Mouse (Mus musculus) neural tube, embryonic 13.5 days (tissue): ENCODE measurements around the gene AC161166.1. TPM values are rescaled to one million over a fixed set of nuclear protein-coding genes. Genes with fewer than 3 reads are reported as not detected.

Experiments used
- ATAC-seq: fragments of 200-750 bp; cut with Nextera tagmentation; 2 replicates; pipeline ENCODE4 v1.8.0; 2017; ENCODE audit warnings: low read depth, mild to moderate bottlenecking, moderate TSS enrichment, moderate library complexity
- H3K27ac ChIP-seq: fragments of 300-500 bp; sonication (generic); replicated peaks from 2 replicates; pipeline ENCODE4 v1.5.1; 2015; ENCODE audit warnings: moderate library complexity, mild to moderate bottlenecking, inconsistent platforms
- H3K27me3 ChIP-seq: fragments of 300-500 bp; sonication (generic); 2 replicates; pipeline ENCODE4 v1.6.1; 2015; ENCODE audit warnings: mild to moderate bottlenecking, inconsistent platforms
- H3K36me3 ChIP-seq: fragments of 300-500 bp; sonication (generic); 2 replicates; pipeline ENCODE4 v1.6.1; 2015; ENCODE audit warnings: mild to moderate bottlenecking, inconsistent platforms
- H3K4me1 ChIP-seq: fragments of 300-500 bp; sonication (generic); replicated peaks from 2 replicates; pipeline ENCODE4 v1.6.1; 2015; ENCODE audit warnings: inconsistent platforms
- H3K4me2 ChIP-seq: fragments of 300-500 bp; sonication (generic); 2 replicates; pipeline ENCODE4 v1.6.1; 2015; ENCODE audit warnings: inconsistent platforms, mild to moderate bottlenecking, moderate library complexity
- H3K4me3 ChIP-seq: fragments of 300-500 bp; sonication (generic); 2 replicates; pipeline ENCODE4 v1.5.1; 2015; ENCODE audit warnings: mild to moderate bottlenecking, inconsistent platforms
- H3K9ac ChIP-seq: fragments of 300-500 bp; sonication (generic); 2 replicates; pipeline ENCODE4 v1.6.1; 2015; ENCODE audit warnings: moderate library complexity, mild to moderate bottlenecking, inconsistent platforms
- H3K9me3 ChIP-seq: fragments of 300-500 bp; sonication (generic); 2 replicates; pipeline ENCODE4 v1.6.1; 2016; ENCODE audit warnings: inconsistent platforms
- WGBS: fragments of 180-500 bp; shearing (Covaris S2); methylation state at CpG from one replicate; pipeline ENCODE4 v1.1.7; 2015; 5-methylcytosine and 5-hydroxymethylcytosine counted together
- polyA plus RNA-seq: library from polyadenylated mRNA; unstranded; fragments of >200 nt; fragmentation: Nextera tagmentation; extraction: Ambion mirVana; gene quantifications from 2 replicates; pipeline ENCODE4 v1.2.1, GENCODE M21; 2015

The AC161166.1 gene
- 1.1 and 1.5 TPM in 2 replicates for polyA plus RNA-seq

GRCm38 (mm10) chr7:24512355-24512754, at the start of gene AC161166.1:
AC161166.1 (minus strand) TSS chr7:24512455.
- H3K4me3 ChIP-seq = no peak within 1 kb of the TSS
- H3K4me1 ChIP-seq = peaks cover 40% of the 10 kb centered on the region
- no peaks in the 10 kb centered on the region for H3K27me3 ChIP-seq
- H3K9ac ChIP-seq = 0 out of 2 replicates have a peak within 1 kb of the TSS, but pooled peaks have one; percentile 17
- H3K4me2 ChIP-seq = no peak within 1 kb of the TSS
- no peak for ATAC-seq
- no peaks in the 10 kb centered on the region for H3K9me3 ChIP-seq
- no peak within 1 kb of the TSS for H3K27ac ChIP-seq
- 91% methylated on average over 7 of the region's 7 CpGs for WGBS
- H3K36me3 ChIP-seq = peaks cover 63% of the 10 kb centered on the region

GRCm38 (mm10) chr7:24561450-24561849, 49.2 kb upstream of the AC161166.1 start:
- H3K4me1 ChIP-seq = no peaks in the 10 kb centered on the region
- no peak overlapping the region for H3K27ac ChIP-seq
- peaks cover 41% of the 10 kb centered on the region for H3K36me3 ChIP-seq
- no peak overlapping the region for H3K4me3 ChIP-seq
- H3K27me3 ChIP-seq = no peaks in the 10 kb centered on the region
- ATAC-seq = no peak
- H3K9ac ChIP-seq = no peak overlapping the region
- H3K4me2 ChIP-seq = no peak overlapping the region
- 93% methylated on average over 4 of the region's 4 CpGs for WGBS
- H3K9me3 ChIP-seq = no peaks in the 10 kb centered on the region

- Histone ChIP-seq H3K9me3 (no peaks in the 10 kb centered on the region), H3K4me2 (no peak overlapping the region), H3K4me3 (no peak overlapping the region), H3K9ac (no peak overlapping the region), H3K4me1 (no peaks in the 10 kb centered on the region), H3K27ac (no peak overlapping the region), H3K27me3 (no peaks in the 10 kb centered on the region), H3K36me3 (peaks cover 55% of the 10 kb centered on the region)
- 92% methylated on average over 10 of the region's 10 CpGs for WGBS
- no peak for ATAC-seq
These were observed 43.5 kb upstream of the AC161166.1 start for GRCm38 (mm10) chr7:24555786-24556185.

GRCm38 (mm10) chr7:24551985-24552759, 39.9 kb upstream of the AC161166.1 start:
- Histone ChIP-seq H3K4me3 (no peak overlapping the region), H3K36me3 (peaks cover 65% of the 10 kb centered on the region), H3K9me3 (no peaks in the 10 kb centered on the region), H3K4me2 (no peak overlapping the region), H3K27ac (no peak overlapping the region), H3K4me1 (peaks cover 9% of the 10 kb centered on the region), H3K9ac (no peak overlapping the region), H3K27me3 (no peaks in the 10 kb centered on the region)
- 80% methylated on average over 12 of the region's 12 CpGs for WGBS
- ATAC-seq = no peak

GRCm38 (mm10) chr7:24547534-24548036, 35.3 kb upstream of the AC161166.1 start:
- Histone ChIP-seq H3K36me3 (peaks cover 38% of the 10 kb centered on the region), H3K9me3 (no peaks in the 10 kb centered on the region), H3K4me2 (peak overlapping the region; percentile 69), H3K4me3 (peak overlapping the region; percentile 84), H3K4me1 (peaks cover 15% of the 10 kb centered on the region), H3K27ac (peak overlapping the region; percentile 64), H3K27me3 (no peaks in the 10 kb centered on the region), H3K9ac (peak overlapping the region; percentile 89)
- ATAC-seq = peak; percentile 30; the same call in 1 of the 2 replicates
- 34% methylated on average over 13 of the region's 13 CpGs for WGBS

- Histone ChIP-seq H3K4me2 (peak overlapping the region; percentile 69), H3K27ac (peak overlapping the region; percentile 64), H3K36me3 (peaks cover 31% of the 10 kb centered on the region), H3K9me3 (no peaks in the 10 kb centered on the region), H3K4me3 (peak overlapping the region; percentile 84), H3K27me3 (no peaks in the 10 kb centered on the region), H3K4me1 (peaks cover 15% of the 10 kb centered on the region), H3K9ac (peak overlapping the region; percentile 89)
- 1% methylated on average over 57 of the region's 57 CpGs for WGBS
- peak; percentile 97 for ATAC-seq
These were observed 34.6 kb upstream of the AC161166.1 start for GRCm38 (mm10) chr7:24546634-24547389.

- peaks cover 15% of the 10 kb centered on the region for H3K4me1 ChIP-seq
- WGBS = 42% methylated on average over 13 of the region's 13 CpGs
- no peaks in the 10 kb centered on the region for H3K9me3 ChIP-seq
- H3K27ac ChIP-seq = peak within 1 kb of the TSS; percentile 64
- peak within 1 kb of the TSS; percentile 69 for H3K4me2 ChIP-seq
- peaks cover 26% of the 10 kb centered on the region for H3K36me3 ChIP-seq
- peak within 1 kb of the TSS; percentile 89 for H3K9ac ChIP-seq
- peak; percentile 19 for ATAC-seq
- peak within 1 kb of the TSS; percentile 84 for H3K4me3 ChIP-seq
- no peaks in the 10 kb centered on the region for H3K27me3 ChIP-seq
These were observed 33.9 kb upstream of the AC161166.1 start, which contains the start of the genes Pinlyp and Xrcc1 for GRCm38 (mm10) chr7:24546068-24546614. Pinlyp (minus strand) TSS chr7:24546118. Xrcc1 (plus strand) TSS chr7:24546289.

GRCm38 (mm10) chr7:24544506-24544905, 32.3 kb upstream of the AC161166.1 start:
- no peak for ATAC-seq
- Histone ChIP-seq H3K4me1 (peaks cover 15% of the 10 kb centered on the region), H3K36me3 (peaks cover 11% of the 10 kb centered on the region; the same call in 1 of the 2 replicates), H3K27ac (no peak overlapping the region), H3K4me2 (no peak overlapping the region), H3K4me3 (no peak overlapping the region), H3K9me3 (no peaks in the 10 kb centered on the region), H3K9ac (no peak overlapping the region), H3K27me3 (no peaks in the 10 kb centered on the region)
- WGBS = 80% methylated on average over 2 of the region's 2 CpGs

- no peak overlapping the region for H3K27ac ChIP-seq
- H3K27me3 ChIP-seq = no peaks in the 10 kb centered on the region
- no peaks in the 10 kb centered on the region for H3K9me3 ChIP-seq
- no peak overlapping the region for H3K4me2 ChIP-seq
- H3K4me1 ChIP-seq = peaks cover 8% of the 10 kb centered on the region
- H3K36me3 ChIP-seq = peaks cover 22% of the 10 kb centered on the region
- 96% methylated on average over 4 of the region's 4 CpGs for WGBS
- ATAC-seq = no peak
- no peak overlapping the region for H3K4me3 ChIP-seq
- no peak overlapping the region for H3K9ac ChIP-seq
These were observed 27.4 kb upstream of the AC161166.1 start for GRCm38 (mm10) chr7:24539686-24540085.

GRCm38 (mm10) chr7:24538701-24539100, 26.4 kb upstream of the AC161166.1 start:
- H3K27me3 ChIP-seq = 0 out of 2 replicates have a peak, but pooled peaks cover 2% of the 10 kb centered on the region
- no peaks in the 10 kb centered on the region for H3K9me3 ChIP-seq
- no peak overlapping the region for H3K9ac ChIP-seq
- 72% methylated on average over 5 of the region's 5 CpGs for WGBS
- no peak overlapping the region for H3K27ac ChIP-seq
- no peak overlapping the region for H3K4me3 ChIP-seq
- ATAC-seq = no peak
- H3K36me3 ChIP-seq = peaks cover 32% of the 10 kb centered on the region
- H3K4me1 ChIP-seq = peaks cover 18% of the 10 kb centered on the region
- no peak overlapping the region for H3K4me2 ChIP-seq

- Histone ChIP-seq H3K4me2 (no peak overlapping the region), H3K9me3 (no peaks in the 10 kb centered on the region), H3K36me3 (peaks cover 38% of the 10 kb centered on the region), H3K27ac (0 out of 2 replicates have a peak overlapping the region, but pooled peaks have one; percentile 23), H3K9ac (no peak overlapping the region), H3K27me3 (peaks cover 6% of the 10 kb centered on the region), H3K4me1 (peaks cover 24% of the 10 kb centered on the region), H3K4me3 (no peak overlapping the region)
- ATAC-seq = no peak
- 46% methylated on average over 5 of the region's 5 CpGs for WGBS
These were observed 25.9 kb upstream of the AC161166.1 start for GRCm38 (mm10) chr7:24538154-24538553.
